Mouse (Mus musculus): ENCODE results near the gene Fdx1. TPM values are rescaled to one million over a fixed set of nuclear protein-coding genes. Genes with fewer than 3 reads are reported as not detected.

Fdx1 gene
- polyA plus RNA-seq, 1 experiment from 2014 or later, result 126 TPM

- H3K27ac ChIP-seq (ENCODE audit: low read depth, low read length), result no peak overlapping the region
- no peaks in the 10 kb centered on the region for H3K4me1 ChIP-seq (replicated peaks; ENCODE audit: control insufficient read depth, insufficient read depth, low read length)
- no peak for TF ChIP-seq CTCF (IDR thresholded peaks at IDR 0.05; ENCODE audit: low read depth)
- no peaks in the 10 kb centered on the region for H3K36me3 ChIP-seq (ENCODE audit: control insufficient read depth, insufficient read depth)
- WGBS, result 57% methylated on average over 3 of the region's 3 CpGs
- no peaks in the 10 kb centered on the region for H3K9me3 ChIP-seq (ENCODE audit: control insufficient read depth)
- no peak for ATAC-seq
- no peaks in the 10 kb centered on the region for H3K27me3 ChIP-seq (replicated peaks; ENCODE audit: control insufficient read depth, insufficient read depth, low read length)
- no peak overlapping the region for H3K4me3 ChIP-seq (ENCODE audit: low read depth, low read length)
- no peak overlapping the region for H3K4me2 ChIP-seq (replicated peaks; ENCODE audit: low read depth)
- no peak overlapping the region for H3K9ac ChIP-seq (ENCODE audit: low read depth, low read length)
Measured at GRCm38 (mm10) chr9:51931997-51932396, 31.4 kb downstream of the Fdx1 start.

GRCm38 (mm10) chr9:51931054-51931690 is 32.2 kb downstream of the Fdx1 start:
- no peaks in the 10 kb centered on the region for H3K36me3 ChIP-seq (ENCODE audit: control insufficient read depth, insufficient read depth)
- no peak overlapping the region for H3K4me2 ChIP-seq (replicated peaks; ENCODE audit: low read depth)
- H3K9ac ChIP-seq (ENCODE audit: low read depth, low read length), result no peak overlapping the region
- no peak overlapping the region for H3K27ac ChIP-seq (ENCODE audit: low read depth, low read length)
- H3K9me3 ChIP-seq (ENCODE audit: control insufficient read depth), result no peaks in the 10 kb centered on the region
- no peak for ATAC-seq
- WGBS, result 80% methylated on average over 7 of the region's 7 CpGs
- H3K4me3 ChIP-seq (ENCODE audit: low read depth, low read length), result no peak overlapping the region
- no peak for TF ChIP-seq CTCF (IDR thresholded peaks at IDR 0.05; ENCODE audit: low read depth)
- no peaks in the 10 kb centered on the region for H3K27me3 ChIP-seq (replicated peaks; ENCODE audit: control insufficient read depth, insufficient read depth, low read length)
- no peaks in the 10 kb centered on the region for H3K4me1 ChIP-seq (replicated peaks; ENCODE audit: control insufficient read depth, insufficient read depth, low read length)

GRCm38 (mm10) chr9:51929972-51930371 is 33.4 kb downstream of the Fdx1 start:
- WGBS, result 74% methylated on average over 5 of the region's 5 CpGs
- no peak overlapping the region for H3K4me3 ChIP-seq (ENCODE audit: low read depth, low read length)
- no peak overlapping the region for H3K9ac ChIP-seq (ENCODE audit: low read depth, low read length)
- no peaks in the 10 kb centered on the region for H3K9me3 ChIP-seq (ENCODE audit: control insufficient read depth)
- H3K27me3 ChIP-seq (replicated peaks; ENCODE audit: control insufficient read depth, insufficient read depth, low read length), result no peaks in the 10 kb centered on the region
- TF ChIP-seq CTCF (IDR thresholded peaks at IDR 0.05; ENCODE audit: low read depth), result no peak
- H3K4me2 ChIP-seq (replicated peaks; ENCODE audit: low read depth), result no peak overlapping the region
- no peaks in the 10 kb centered on the region for H3K4me1 ChIP-seq (replicated peaks; ENCODE audit: control insufficient read depth, insufficient read depth, low read length)
- no peak for ATAC-seq
- no peaks in the 10 kb centered on the region for H3K36me3 ChIP-seq (ENCODE audit: control insufficient read depth, insufficient read depth)
- no peak overlapping the region for H3K27ac ChIP-seq (ENCODE audit: low read depth, low read length)

- Histone ChIP-seq H3K4me3 (ENCODE audit: low read depth, low read length) (no peak overlapping the region), H3K9ac (ENCODE audit: low read depth, low read length) (no peak overlapping the region), H3K4me1 (replicated peaks; ENCODE audit: control insufficient read depth, insufficient read depth, low read length) (no peaks in the 10 kb centered on the region), H3K27me3 (replicated peaks; ENCODE audit: control insufficient read depth, insufficient read depth, low read length) (no peaks in the 10 kb centered on the region), H3K36me3 (ENCODE audit: control insufficient read depth, insufficient read depth) (no peaks in the 10 kb centered on the region), H3K27ac (ENCODE audit: low read depth, low read length) (no peak overlapping the region), H3K4me2 (replicated peaks; ENCODE audit: low read depth) (no peak overlapping the region), H3K9me3 (ENCODE audit: control insufficient read depth) (no peaks in the 10 kb centered on the region)
- no peak for ATAC-seq
- 53% methylated on average over 7 of the region's 7 CpGs for WGBS
- no peak for TF ChIP-seq CTCF (IDR thresholded peaks at IDR 0.05; ENCODE audit: low read depth)
Measured at GRCm38 (mm10) chr9:51928659-51929058, 34.7 kb downstream of the Fdx1 start.

- no peaks in the 10 kb centered on the region for H3K27me3 ChIP-seq (replicated peaks; ENCODE audit: control insufficient read depth, insufficient read depth, low read length)
- H3K9me3 ChIP-seq (ENCODE audit: control insufficient read depth), result no peaks in the 10 kb centered on the region
- no peak overlapping the region for H3K9ac ChIP-seq (ENCODE audit: low read depth, low read length)
- TF ChIP-seq CTCF (IDR thresholded peaks at IDR 0.05; ENCODE audit: low read depth), result no peak
- WGBS, result 33% methylated on average over 10 of the region's 10 CpGs
- no peak overlapping the region for H3K27ac ChIP-seq (ENCODE audit: low read depth, low read length)
- H3K4me3 ChIP-seq (ENCODE audit: low read depth, low read length), result no peak overlapping the region
- ATAC-seq, result no peak
- H3K4me1 ChIP-seq (replicated peaks; ENCODE audit: control insufficient read depth, insufficient read depth, low read length), result no peaks in the 10 kb centered on the region
- no peaks in the 10 kb centered on the region for H3K36me3 ChIP-seq (ENCODE audit: control insufficient read depth, insufficient read depth)
- H3K4me2 ChIP-seq (replicated peaks; ENCODE audit: low read depth), result 0 out of 2 replicates have a peak overlapping the region, but pooled peaks have one; percentile 6
Measured at GRCm38 (mm10) chr9:51928116-51928515, 35.2 kb downstream of the Fdx1 start.

- H3K27me3 ChIP-seq (replicated peaks; ENCODE audit: control insufficient read depth, insufficient read depth, low read length), result no peaks in the 10 kb centered on the region
- H3K4me2 ChIP-seq (replicated peaks; ENCODE audit: low read depth), result 0 out of 2 replicates have a peak overlapping the region, but pooled peaks have one; percentile 6
- ATAC-seq, result no peak
- no peaks in the 10 kb centered on the region for H3K36me3 ChIP-seq (ENCODE audit: control insufficient read depth, insufficient read depth)
- 54% methylated on average over 3 of the region's 3 CpGs for WGBS
- H3K9me3 ChIP-seq (ENCODE audit: control insufficient read depth), result no peaks in the 10 kb centered on the region
- H3K4me3 ChIP-seq (ENCODE audit: low read depth, low read length), result no peak overlapping the region
- no peak for TF ChIP-seq CTCF (IDR thresholded peaks at IDR 0.05; ENCODE audit: low read depth)
- no peaks in the 10 kb centered on the region for H3K4me1 ChIP-seq (replicated peaks; ENCODE audit: control insufficient read depth, insufficient read depth, low read length)
- H3K9ac ChIP-seq (ENCODE audit: low read depth, low read length), result no peak overlapping the region
- H3K27ac ChIP-seq (ENCODE audit: low read depth, low read length), result no peak overlapping the region
Measured at GRCm38 (mm10) chr9:51927680-51928079, 35.7 kb downstream of the Fdx1 start.
